Mouse (Mus musculus): ENCODE results near the gene Dyx1c1. TPM values are rescaled to one million over a fixed set of nuclear protein-coding genes. Genes with fewer than 3 reads are reported as not detected.

Gene Dyx1c1
- polyA plus RNA-seq, 1 experiment from 2014 or later: 0.85 TPM

DNA sequence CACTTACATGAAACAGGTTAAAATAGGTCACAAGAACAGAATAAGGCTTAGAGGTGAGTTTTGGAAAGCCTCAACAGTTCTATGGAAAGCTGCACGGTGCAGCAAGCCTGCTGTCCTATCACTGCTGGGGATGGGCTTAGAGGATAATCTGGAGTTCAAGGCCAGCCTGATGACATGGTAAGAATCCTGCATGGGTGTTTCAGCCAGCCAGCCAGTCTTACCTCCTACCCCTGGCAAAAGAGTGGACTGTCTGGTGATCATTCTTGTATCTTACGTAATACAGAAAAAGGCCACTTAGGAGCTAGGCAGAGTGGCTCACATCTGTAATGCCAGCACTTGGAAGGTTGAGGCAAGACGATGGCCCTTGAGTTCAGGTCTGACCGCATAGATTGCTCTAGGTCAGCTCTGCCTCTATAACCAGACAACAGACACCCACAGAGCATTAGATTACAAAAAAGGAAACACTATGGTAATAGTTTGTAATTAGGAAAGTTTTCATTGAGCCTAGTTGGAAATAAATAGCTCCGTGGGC lies 62.0 kb downstream of the Dyx1c1 start:
- H3K36me3 ChIP-seq (ENCODE audit: control insufficient read depth, insufficient read depth, low read length): peaks cover 17% of the 10 kb centered on the region
- no peak overlapping the region for H3K27ac ChIP-seq (ENCODE audit: low read length)
- WGBS: 89% methylated on average over 5 of the region's 5 CpGs
- no peak for ATAC-seq (ENCODE audit: insufficient number of reproducible peaks, insufficient read depth, low FRiP score, low read depth)
- no peak overlapping the region for H3K9ac ChIP-seq (replicated peaks; ENCODE audit: low read depth, low read length)
- no peak overlapping the region for H3K4me2 ChIP-seq (replicated peaks; ENCODE audit: low read depth, low read length)
- no peaks in the 10 kb centered on the region for H3K4me1 ChIP-seq (ENCODE audit: control insufficient read depth, insufficient read depth, low read length)
- no peaks in the 10 kb centered on the region for H3K9me3 ChIP-seq (ENCODE audit: control insufficient read depth, low read depth, low read length)
- H3K27me3 ChIP-seq (ENCODE audit: control insufficient read depth, insufficient read depth, low read length): no peaks in the 10 kb centered on the region
- no peak overlapping the region for H3K4me3 ChIP-seq (ENCODE audit: low read depth, low read length)

Small RNA genes within 50 kb of the gene (microRNA-seq; reads per million reads assigned to microRNA genes)
- not detected for gene Gm27353

Other genes starting within 250 kb of the Dyx1c1 start
- 0.52 and 0.68 TPM in 2 replicates for gene Prtg, start 151.9 kb upstream of the Dyx1c1 start, polyA plus RNA-seq (2014; fragmentation: Nextera tagmentation; extraction: Ambion mirVana)
- gene Pygo1, start 33.1 kb upstream of the Dyx1c1 start, polyA plus RNA-seq (2014; fragmentation: Nextera tagmentation; extraction: Ambion mirVana): 6.8 and 7.4 TPM in 2 replicates
- not detected in 2 replicates for gene Gm44503, start 67 bp downstream of the Dyx1c1 start, polyA plus RNA-seq (2014; fragmentation: Nextera tagmentation; extraction: Ambion mirVana)
- 12.4 and 14.6 TPM in 2 replicates for gene Ccpg1os, start 26.6 kb downstream of the Dyx1c1 start, polyA plus RNA-seq (2014; fragmentation: Nextera tagmentation; extraction: Ambion mirVana)
- 21.6 and 27.4 TPM in 2 replicates for gene Ccpg1, start 26.6 kb downstream of the Dyx1c1 start, polyA plus RNA-seq (2014; fragmentation: Nextera tagmentation; extraction: Ambion mirVana)
- gene Pigb, start 81.6 kb downstream of the Dyx1c1 start, polyA plus RNA-seq (2014; fragmentation: Nextera tagmentation; extraction: Ambion mirVana): 19.1 and 20.0 TPM in 2 replicates
- 5.0 and 5.4 TPM in 2 replicates for gene Rab27a, start 86.1 kb downstream of the Dyx1c1 start, polyA plus RNA-seq (2014; fragmentation: Nextera tagmentation; extraction: Ambion mirVana)
- 0.36 and 0.39 TPM in 2 replicates for gene Khdc3, start 143.1 kb downstream of the Dyx1c1 start, polyA plus RNA-seq (2014; fragmentation: Nextera tagmentation; extraction: Ambion mirVana)
- gene Gm20509, start 143.7 kb downstream of the Dyx1c1 start, polyA plus RNA-seq (2014; fragmentation: Nextera tagmentation; extraction: Ambion mirVana): not detected in 2 replicates
- 111 and 114 TPM in 2 replicates for gene Rsl24d1, start 154.6 kb downstream of the Dyx1c1 start, polyA plus RNA-seq (2014; fragmentation: Nextera tagmentation; extraction: Ambion mirVana)

Data from stomach, embryonic 14.5 days (tissue).